Mouse (Mus musculus) adipocyte (in vitro differentiated cells): ENCODE measurements at regions not wholly inside any gene's neighbourhood (a gene's known extent, or its start where the extent isn't known, plus 50 kb on each side); places are given as distances from the start of the nearest gene placed in this dataset.

Experiments used
- DNase-seq: peaks from one replicate; pipeline ENCODE4 v3.0.0-alpha.2; 2016; ENCODE audit warnings: low spot score

DNA sequence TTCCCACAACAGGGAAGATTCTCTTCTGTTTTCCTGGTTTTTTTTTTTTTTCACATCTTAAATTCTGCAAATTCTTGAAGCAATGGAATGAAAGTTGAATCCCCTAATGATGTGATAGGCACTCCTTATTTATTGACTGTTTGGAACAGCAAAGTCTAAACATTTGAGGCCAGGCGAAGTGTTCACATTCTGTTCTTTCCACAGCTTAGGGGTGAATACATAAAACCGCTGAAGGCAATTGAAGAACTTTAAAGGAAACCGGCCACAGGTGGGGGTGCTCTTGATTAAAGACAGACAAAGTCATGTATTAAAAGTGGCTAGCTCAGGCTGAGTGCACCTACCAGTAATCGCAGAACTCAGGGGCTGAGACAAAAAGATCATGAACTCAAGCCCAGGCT, 166.6 kb upstream of the Hnrnpa3 start:
- no peak for DNase-seq

GRCm38 (mm10) chr2:75496606-75497240, 162.3 kb upstream of the Hnrnpa3 start:
- DNase-seq: no peak

GRCm38 (mm10) chr2:75510223-75510622, 148.8 kb upstream of the Hnrnpa3 start:
- DNase-seq: no peak

DNA sequence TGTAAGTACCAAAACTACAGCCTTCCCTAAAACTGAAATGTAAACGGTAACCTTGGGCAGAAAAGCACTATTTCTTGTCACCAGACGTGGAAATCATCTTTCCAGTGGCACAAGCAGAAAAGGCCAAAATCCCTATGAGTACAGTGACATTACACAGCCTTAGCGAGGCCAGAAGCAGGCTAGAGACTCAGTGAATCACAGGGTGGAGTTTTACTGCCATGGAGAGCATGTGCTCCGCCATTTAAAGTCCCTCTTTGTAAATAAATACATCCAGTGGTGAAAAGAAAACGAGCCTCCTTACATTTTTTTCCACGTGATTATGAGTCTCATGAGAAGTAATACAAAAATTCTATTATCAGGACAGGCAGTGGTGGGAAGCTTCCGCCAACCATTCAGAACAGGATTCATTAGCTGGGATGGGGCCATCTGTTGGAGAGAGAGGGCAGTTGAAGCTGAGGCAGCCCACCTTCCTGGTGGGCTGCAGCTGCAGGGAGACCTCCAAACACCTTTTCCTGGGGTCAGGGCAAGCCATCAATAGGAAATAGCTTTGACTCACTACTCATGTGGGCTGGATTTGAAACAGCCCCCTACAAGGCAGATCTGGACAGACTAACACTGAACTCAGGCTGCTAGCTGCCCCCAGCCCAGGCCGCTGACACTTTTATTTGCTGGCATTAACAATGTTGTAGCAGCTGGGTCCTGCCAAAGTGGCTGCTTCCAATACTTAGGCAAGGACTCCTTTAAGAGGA, 146.5 kb upstream of the Hnrnpa3 start:
- DNase-seq: no peak

GRCm38 (mm10) chr2:75514171-75514570, 144.9 kb upstream of the Hnrnpa3 start:
- DNase-seq: no peak

DNA sequence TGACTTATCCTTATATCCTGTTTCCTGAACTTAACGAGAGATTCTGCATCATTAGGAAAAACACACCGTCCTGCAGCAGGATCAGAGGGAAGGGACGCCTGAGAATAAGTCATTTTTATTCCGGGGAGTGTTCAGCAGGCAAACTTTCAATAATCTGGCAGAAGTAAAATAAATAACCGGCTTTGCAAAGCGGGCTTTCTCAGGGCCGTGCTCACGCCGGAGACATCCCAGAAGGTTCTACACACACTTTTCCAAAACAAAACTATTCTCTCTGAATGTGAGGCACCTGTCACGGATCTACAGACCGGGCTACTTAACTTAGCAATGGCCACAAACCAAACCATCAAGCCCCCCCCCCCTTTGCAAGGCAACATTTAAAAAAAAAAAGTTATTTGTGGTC, 142.8 kb upstream of the Hnrnpa3 start:
- DNase-seq: no peak

DNA sequence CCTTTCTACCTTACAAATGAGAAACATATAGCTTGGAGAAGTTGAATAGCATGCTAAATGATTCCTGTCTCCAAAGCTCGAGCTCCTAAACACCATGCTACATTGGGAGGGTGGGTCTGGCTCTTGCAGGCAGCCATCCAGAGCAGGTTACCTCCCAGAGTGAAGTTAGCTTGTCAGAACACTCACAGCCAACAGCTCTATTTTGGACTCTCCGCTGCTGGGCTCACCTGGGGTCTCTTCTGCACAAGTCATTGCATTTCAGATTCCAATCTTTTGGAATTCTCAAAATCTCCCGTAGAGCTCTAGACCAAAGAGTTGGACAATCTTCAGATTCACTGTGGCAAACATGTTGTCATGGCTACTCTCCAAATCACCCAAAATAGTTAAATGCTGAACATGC, 142.0 kb upstream of the Hnrnpa3 start:
- no peak for DNase-seq

- DNase-seq: no peak
These were observed 140.5 kb upstream of the Hnrnpa3 start for GRCm38 (mm10) chr2:75518607-75519006.

DNA sequence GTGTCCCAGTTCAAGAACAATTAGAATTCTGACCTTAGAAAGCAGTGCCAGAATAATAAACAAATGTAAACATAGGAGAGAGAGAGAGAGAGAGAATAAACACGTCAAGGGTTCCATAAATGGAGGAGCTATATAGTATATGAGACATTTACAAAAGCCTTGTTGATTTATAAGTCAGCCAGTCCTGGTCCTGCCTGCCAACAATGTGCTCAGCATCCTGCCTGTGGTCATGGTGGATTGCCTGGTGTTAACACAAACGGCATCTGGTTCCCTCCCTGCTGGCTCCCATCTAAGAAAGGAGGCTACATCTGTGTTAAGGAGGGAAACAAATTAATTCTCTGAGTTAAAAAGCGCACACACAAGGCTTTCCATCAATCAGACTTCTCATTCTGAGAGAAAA, 133.5 kb upstream of the Hnrnpa3 start:
- DNase-seq: no peak

DNA sequence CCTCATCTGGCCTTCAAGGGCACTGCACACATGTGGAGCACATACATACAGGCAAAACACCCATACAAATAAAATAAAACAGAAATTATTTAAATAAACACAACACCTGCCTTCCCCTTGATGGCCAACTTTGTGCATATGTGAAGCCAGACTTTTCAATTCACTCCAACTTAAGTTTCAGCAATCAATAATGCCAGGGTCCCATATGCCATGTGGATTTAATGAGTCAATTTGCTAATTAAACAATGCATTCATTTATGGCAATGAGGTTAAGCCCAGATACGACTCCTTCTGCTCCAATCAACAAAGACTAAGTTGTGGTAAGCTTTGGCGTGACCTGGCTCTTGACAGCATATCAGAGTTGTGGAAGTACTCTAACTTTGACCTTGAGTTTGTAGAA, 130.4 kb upstream of the Hnrnpa3 start:
- no peak for DNase-seq

- no peak for DNase-seq
These were observed 120.9 kb upstream of the Hnrnpa3 start for GRCm38 (mm10) chr2:75538114-75538513.

DNA sequence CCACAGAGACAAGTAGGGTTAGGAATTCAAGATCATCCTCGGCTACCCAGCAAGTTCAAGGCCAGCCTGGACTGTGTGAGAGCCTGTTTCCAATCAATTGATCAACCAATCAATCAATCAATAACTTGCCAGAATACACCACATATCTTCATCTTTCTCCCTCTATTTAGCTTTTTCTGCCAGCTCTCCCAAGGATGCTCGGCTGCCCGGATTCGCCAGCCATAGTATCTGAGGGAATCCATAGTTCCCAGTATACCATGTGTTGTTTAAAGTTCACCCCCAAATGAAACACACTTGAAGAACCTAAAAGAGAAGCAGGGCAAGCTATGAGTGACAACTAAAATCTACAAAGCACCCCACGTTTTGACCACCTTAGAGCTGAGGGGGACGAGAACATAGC, 119.3 kb upstream of the Hnrnpa3 start:
- no peak for DNase-seq

DNA sequence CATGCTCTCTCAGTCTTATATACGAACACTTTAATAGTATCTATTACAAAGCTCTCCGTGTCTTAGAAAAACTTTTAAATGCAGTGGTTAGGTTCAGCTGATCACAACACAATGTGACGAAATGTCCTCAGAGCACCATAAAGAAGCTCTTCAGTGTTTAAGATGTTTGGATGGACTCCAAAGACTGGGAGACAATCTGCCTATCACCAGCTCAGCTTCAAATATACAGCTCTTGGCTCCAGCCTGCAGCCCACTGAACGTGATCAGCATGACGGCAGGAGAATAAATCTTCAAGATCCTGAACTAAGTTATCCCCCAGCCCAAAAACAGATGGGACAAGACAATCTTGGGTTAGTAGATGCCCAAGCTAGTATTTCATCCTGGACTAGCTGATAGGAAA, 116.7 kb upstream of the Hnrnpa3 start:
- DNase-seq: no peak

- DNase-seq: no peak
These were observed 116.3 kb upstream of the Hnrnpa3 start for GRCm38 (mm10) chr2:75542781-75543180.

GRCm38 (mm10) chr2:75545971-75546370, 113.1 kb upstream of the Hnrnpa3 start:
- DNase-seq: no peak

- no peak for DNase-seq
These were observed 103.4 kb upstream of the Hnrnpa3 start for GRCm38 (mm10) chr2:75555676-75556075.

GRCm38 (mm10) chr2:75556744-75557143, 102.3 kb upstream of the Hnrnpa3 start:
- DNase-seq: no peak

GRCm38 (mm10) chr2:75557392-75557791, 101.7 kb upstream of the Hnrnpa3 start:
- no peak for DNase-seq

GRCm38 (mm10) chr2:75559920-75560319, 99.1 kb upstream of the Hnrnpa3 start:
- no peak for DNase-seq

DNA sequence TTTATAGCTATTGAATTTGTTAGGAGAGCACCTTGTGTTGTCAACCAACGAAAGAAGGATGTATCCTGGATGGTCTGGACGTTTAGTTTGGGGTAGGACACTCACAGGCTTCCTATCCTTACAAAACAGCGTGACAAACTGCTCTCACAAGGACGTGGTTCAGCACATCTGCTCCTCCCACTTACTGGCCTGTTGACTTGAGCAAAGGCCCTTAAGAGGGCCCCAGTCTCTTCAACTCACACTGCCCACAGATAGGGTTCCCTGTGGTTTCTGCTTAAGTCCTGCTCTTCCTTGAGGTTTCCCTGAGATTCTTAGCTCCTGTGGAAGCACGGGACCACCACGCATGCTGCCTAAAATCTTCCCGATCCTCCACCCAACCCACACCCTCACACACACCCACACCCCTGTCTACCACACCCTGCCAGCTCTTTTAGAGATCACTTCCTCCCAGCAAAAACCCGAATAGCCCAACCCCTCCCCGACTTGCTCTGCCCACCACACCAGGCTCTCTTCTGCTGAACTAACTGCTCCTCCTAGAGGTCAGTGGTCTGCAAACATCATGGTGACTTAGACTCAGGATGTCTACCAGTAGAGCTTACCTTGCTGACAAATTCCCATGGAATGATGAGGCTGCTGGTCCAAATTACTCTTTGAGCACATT, 95.7 kb upstream of the Hnrnpa3 start:
- no peak for DNase-seq

- DNase-seq: no peak
These were observed 94.3 kb upstream of the Hnrnpa3 start for GRCm38 (mm10) chr2:75564809-75565208.

DNA sequence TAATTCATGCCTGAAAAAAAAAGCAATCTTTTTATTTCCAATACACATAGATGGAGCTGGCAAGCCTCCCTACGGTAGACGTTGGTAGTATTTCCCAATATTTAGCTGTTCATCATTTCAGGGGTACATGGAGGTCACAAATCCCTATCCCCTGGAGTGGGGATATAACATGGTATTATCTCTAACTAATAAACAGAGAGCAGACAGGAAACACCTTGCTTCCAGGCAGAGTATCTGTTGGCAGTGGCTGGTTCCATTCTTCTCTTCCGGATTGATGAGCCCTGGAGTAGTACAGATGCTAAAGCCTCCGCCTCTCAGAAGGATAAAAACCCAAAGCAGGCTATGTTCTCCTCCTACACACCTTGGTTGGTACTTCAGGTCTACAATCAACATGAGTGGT, 91.9 kb upstream of the Hnrnpa3 start:
- DNase-seq: no peak

GRCm38 (mm10) chr2:75569756-75570155, 89.3 kb upstream of the Hnrnpa3 start:
- DNase-seq: no peak
